Mouse (Mus musculus) heart, embryonic 10.5 days (tissue): ENCODE data around the gene Rarg. TPM values are rescaled to one million over a fixed set of nuclear protein-coding genes. Genes with fewer than 3 reads are reported as not detected.

Source experiments
- DNase-seq: peaks from one replicate; pipeline ENCODE4 v3.0.0-alpha.2; 2017; ENCODE audit warnings: low spot score
- H3K27ac ChIP-seq: fragments of 300-500 bp; sonication (generic); 2 replicates; pipeline ENCODE4 v1.5.1; 2016; ENCODE audit warnings: mild to moderate bottlenecking
- H3K27me3 ChIP-seq: fragments of 300-500 bp; sonication (generic); 2 replicates; pipeline ENCODE4 v1.6.1; 2016; ENCODE audit warnings: mild to moderate bottlenecking; ENCODE audit not compliant: poor library complexity, insufficient read depth, severe bottlenecking
- H3K36me3 ChIP-seq: fragments of 300-500 bp; sonication (generic); 2 replicates; pipeline ENCODE4 v1.6.1; 2016; ENCODE audit warnings: mild to moderate bottlenecking, moderate library complexity
- H3K4me1 ChIP-seq: fragments of 300-500 bp; sonication (generic); 2 replicates; pipeline ENCODE4 v1.6.1; 2016; ENCODE audit warnings: mild to moderate bottlenecking
- H3K4me3 ChIP-seq: fragments of 300-500 bp; sonication (generic); 2 replicates; pipeline ENCODE4 v1.5.1; 2016; ENCODE audit warnings: mild to moderate bottlenecking, moderate library complexity
- H3K9me3 ChIP-seq: fragments of 300-500 bp; sonication (generic); 2 replicates; pipeline ENCODE4 v1.6.1; 2016; ENCODE audit warnings: mild to moderate bottlenecking, moderate library complexity
- WGBS: fragments of 180-500 bp; shearing (Covaris S2); methylation state at CpG from one replicate; pipeline ENCODE4 v1.1.7; 2016; 5-methylcytosine and 5-hydroxymethylcytosine counted together
- polyA plus RNA-seq: library from polyadenylated mRNA; unstranded; fragments of >200 nt; fragmentation: Nextera tagmentation; extraction: Ambion mirVana; gene quantifications from 2 replicates; pipeline ENCODE4 v1.2.1, GENCODE M21; 2016

The Rarg gene
- polyA plus RNA-seq, result 11.3 and 17.3 TPM in 2 replicates

DNA sequence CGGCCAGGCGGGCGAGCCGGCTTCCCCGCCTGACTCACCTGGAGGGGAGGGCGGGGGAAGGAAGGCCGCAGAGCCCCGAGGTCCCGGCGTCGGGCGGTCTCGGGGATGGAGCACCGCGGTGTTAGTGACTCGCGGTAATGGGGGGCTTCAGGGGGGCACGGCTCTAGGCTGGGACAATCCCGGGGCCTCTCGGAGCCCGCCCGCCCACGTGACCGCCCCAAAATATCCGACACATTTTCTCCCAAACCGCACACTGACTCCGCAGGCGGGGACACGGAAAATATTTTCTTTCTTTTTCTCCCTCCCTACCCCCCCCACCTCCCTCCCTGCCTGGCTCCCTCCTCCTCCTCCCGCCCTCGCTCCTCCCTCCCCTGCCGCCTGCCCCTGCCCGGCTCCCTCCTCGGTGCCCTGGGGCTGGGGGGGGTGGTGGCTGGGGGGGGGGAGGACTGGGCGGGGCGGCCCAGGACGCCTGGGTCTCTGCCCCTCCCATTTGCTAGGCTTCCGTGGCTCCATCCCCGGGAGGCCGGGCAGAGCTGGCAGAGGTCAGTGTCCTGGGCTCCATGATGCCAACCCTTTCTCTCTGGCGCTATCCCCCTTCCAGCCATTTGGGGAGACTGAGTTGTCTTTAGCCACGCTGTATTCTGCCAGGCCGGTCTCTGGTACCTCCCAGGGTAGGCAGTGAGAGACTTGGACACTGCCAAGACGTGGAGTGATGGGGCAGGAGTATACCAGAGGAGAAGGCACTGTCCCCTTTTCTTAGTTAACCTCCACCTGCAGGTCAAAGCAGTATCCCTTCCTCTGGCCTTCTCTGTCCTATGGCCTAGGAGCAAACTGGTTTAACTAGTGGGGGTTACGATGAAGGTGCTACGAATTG is at the start of gene Rarg:
Gene Rarg, minus strand, starts transcription at position 316 of the 874 bp plus-strand sequence.
- no peaks in the 10 kb centered on the region for H3K9me3 ChIP-seq
- WGBS, result under 1% methylated on average over 41 of the region's 46 CpGs
- 0 out of 2 replicates have a peak, but pooled peaks cover 1% of the 10 kb centered on the region for H3K36me3 ChIP-seq
- H3K4me1 ChIP-seq, result peaks cover 40% of the 10 kb centered on the region
- peaks cover 88% of the 10 kb centered on the region for H3K27me3 ChIP-seq
- DNase-seq, result no peak
- peak within 1 kb of the TSS; percentile 86 for H3K27ac ChIP-seq
- peak within 1 kb of the TSS; percentile 69 for H3K4me3 ChIP-seq

DNA sequence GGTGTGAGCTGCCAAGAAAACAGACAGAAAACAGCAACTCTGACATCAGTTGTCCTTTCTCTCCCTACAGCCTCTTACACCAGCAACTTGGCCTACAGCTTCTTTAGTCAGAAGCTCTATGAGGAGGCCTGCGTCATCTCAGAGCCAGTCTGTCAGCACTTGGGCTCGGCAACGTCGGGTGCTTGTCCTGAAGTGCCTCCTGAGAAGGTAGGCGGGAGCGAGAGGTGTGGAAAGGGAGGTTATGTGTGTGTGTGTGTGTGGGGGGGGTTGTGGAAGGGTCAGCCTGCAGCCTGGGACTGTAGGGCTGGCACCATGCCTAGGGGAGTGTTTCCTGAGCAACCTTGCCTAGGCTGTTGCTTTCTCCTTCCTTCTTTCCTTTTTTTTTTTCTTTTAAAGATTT is 45.2 kb upstream of the Rarg start:
- peaks cover 3% of the 10 kb centered on the region; the same call in 1 of the 2 replicates for H3K4me1 ChIP-seq
- WGBS, result 39% methylated on average over 6 of the region's 6 CpGs
- H3K9me3 ChIP-seq, result no peaks in the 10 kb centered on the region
- no peak overlapping the region for H3K27ac ChIP-seq
- H3K36me3 ChIP-seq, result peaks cover 88% of the 10 kb centered on the region
- H3K27me3 ChIP-seq, result no peaks in the 10 kb centered on the region
- H3K4me3 ChIP-seq, result no peak overlapping the region
- DNase-seq, result peak; percentile 93

DNA sequence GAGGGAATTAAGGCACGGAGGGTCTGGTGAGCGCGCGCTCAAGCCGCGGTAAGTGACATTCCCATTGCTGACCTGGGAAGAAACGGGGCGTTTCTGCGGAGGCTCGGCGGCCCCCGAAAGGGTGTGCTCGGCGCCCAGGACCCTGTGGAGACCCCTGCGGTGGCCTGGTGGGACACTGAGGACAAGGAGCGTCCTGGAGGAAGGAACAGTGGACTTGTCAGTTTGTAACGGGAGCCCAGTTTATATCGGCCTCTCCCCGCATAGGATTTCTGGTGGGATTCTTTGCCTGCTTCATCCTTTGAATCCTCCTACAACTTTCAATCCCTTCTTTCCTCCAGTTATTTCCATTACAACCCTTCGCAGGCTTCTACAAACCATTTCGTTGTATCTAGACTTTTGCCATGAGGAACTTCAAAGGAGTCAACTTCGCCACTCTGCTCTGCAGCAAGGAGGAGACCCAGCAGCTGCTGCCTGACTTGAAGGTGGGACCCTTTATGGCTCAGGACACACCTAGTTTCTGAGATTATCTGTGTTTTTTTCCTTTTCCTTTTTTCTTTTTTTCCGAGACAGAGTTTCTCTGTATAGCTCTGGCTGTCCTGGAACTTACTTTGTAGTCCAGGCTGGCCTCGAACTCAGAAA is 39.2 kb upstream of the Rarg start:
- no peaks in the 10 kb centered on the region for H3K27me3 ChIP-seq
- no peak for DNase-seq
- no peaks in the 10 kb centered on the region for H3K9me3 ChIP-seq
- H3K4me1 ChIP-seq, result peaks cover 6% of the 10 kb centered on the region
- peak overlapping the region; percentile 86 for H3K4me3 ChIP-seq
- peaks cover 37% of the 10 kb centered on the region for H3K36me3 ChIP-seq
- WGBS, result 4% methylated on average over 24 of the region's 24 CpGs
- peak overlapping the region; percentile 83 for H3K27ac ChIP-seq

DNA sequence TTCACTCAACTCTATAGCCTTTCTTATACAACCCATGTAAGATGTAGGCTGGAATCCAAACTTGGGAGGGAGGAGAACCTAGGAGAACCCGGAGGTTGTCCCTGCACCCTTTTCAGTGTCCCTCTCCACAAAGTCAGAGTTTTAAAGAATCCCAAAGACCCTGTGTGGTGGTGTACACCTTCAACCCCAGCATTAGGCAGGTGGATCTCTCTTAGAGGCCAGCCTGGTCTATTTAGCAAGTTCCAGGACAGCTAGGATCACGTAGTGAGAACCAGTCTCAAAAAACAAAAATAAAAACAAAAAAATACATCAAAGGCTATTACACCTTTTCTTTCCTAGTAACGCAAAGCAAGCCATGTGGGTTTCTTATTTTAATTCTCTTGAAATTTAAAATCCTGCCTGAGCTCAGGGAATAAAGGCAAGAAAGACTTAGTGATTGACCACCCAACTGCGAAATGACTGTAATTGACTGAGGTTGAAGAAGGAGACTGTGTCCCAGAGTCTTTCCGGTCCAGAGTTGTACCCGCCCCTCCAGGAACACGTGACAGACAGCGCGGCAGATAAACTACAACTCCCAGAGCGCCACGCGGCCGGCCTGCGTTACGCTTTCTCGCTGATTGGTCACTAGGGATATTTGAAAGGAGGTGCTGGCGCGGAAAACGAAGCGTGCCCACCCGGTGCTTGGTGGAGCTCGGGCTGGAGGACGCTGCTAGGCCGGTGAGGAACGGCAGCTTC is 38.5 kb upstream of the Rarg start, which contains the start of gene Espl1:
Gene Espl1, plus strand, starts transcription at position 634 of the 735 bp plus-strand sequence.
- H3K27me3 ChIP-seq, result no peaks in the 10 kb centered on the region
- peak within 1 kb of the TSS; percentile 86 for H3K4me3 ChIP-seq
- H3K4me1 ChIP-seq, result peaks cover 6% of the 10 kb centered on the region
- no peaks in the 10 kb centered on the region for H3K9me3 ChIP-seq
- H3K27ac ChIP-seq, result peak within 1 kb of the TSS; percentile 83
- peak; percentile 98 for DNase-seq
- 7% methylated on average over 25 of the region's 25 CpGs for WGBS
- H3K36me3 ChIP-seq, result peaks cover 30% of the 10 kb centered on the region

DNA sequence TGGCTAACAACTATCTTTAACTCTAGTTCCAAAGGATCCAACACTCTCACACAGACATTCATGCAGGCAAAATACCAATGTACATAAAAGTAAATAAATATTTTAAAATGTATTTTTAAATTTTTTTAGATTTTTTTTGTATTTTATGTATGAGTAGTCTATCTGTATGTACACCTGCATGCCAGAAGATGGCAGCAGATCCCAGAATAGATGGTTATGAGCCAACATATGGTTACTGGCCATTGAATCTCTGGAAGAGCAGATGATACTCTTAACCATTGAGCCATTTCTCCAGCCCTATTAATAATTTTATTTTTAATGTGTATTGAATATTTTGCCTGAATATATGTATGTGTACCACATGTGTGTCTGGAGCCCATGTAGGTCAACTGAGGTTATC is 30.1 kb upstream of the Rarg start:
- Histone ChIP-seq H3K27me3 (no peaks in the 10 kb centered on the region), H3K36me3 (peaks cover 3% of the 10 kb centered on the region; the same call in 1 of the 2 replicates), H3K27ac (no peak overlapping the region), H3K4me1 (peaks cover 12% of the 10 kb centered on the region), H3K4me3 (no peak overlapping the region), H3K9me3 (no peaks in the 10 kb centered on the region)
- DNase-seq, result no peak

DNA sequence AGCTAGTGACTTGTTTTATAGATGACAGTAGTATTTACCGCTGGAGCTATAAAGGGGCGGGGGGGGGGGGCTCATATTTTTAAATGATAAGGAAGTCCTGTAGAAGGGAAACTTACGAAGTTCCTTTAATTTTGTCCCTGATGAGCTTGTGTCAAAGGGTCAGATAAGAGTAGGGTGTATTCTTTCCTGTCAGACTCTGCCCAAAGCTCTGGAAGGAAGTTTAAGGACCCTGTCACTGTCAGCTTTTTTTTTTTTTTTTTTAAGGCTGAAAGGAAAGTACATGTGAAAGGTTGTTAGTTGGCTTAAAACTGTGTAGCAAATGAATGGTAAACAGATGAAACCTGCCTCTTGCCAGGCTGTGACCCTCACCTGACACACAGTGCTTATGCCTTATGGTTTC is 26.3 kb upstream of the Rarg start:
- WGBS, result 58% methylated on average over 3 of the region's 3 CpGs
- Histone ChIP-seq H3K4me3 (no peak overlapping the region), H3K9me3 (no peaks in the 10 kb centered on the region), H3K4me1 (peaks cover 38% of the 10 kb centered on the region), H3K27me3 (no peaks in the 10 kb centered on the region), H3K27ac (no peak overlapping the region), H3K36me3 (peaks cover 24% of the 10 kb centered on the region)
- DNase-seq, result no peak

DNA sequence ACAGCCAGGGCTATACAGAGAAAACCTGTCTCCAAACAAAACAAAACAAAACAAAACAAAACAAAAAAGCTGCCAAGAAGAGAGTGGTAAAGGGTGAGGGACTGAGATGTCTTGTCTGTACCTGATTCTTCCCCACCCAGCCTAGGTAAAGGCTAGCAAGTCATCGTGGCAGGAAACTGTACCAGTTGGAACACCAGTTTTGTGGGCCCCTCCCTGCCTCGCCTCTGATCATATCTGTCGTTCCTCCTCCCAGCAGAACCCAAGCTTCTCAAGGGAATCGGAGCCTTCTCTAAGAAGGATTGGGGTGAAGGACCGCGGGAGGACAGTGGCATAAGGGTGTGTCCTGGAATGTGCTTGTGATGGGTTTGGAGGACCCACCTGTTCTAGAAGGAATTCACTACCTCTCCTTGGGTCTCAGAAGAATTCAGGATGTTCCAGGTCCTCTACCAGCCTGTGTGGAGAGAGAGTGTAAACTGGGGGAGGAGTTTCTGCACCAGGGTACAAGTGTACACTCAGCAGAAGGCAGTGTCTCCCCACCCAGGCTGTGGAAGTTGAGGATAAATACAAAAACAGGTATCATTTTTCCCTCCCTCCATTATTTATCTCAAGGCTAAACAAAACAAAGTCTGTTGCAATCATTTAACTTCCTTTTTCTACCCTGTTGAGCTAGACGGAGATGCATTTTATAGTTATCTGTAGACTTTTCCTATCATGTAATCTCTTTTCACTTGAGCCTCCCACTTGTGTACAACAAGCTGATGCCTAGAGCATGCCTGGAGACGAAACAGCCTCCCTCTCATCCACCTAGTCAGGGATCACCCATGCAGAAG is 25.4 kb upstream of the Rarg start:
- Histone ChIP-seq H3K4me3 (no peak overlapping the region), H3K9me3 (no peaks in the 10 kb centered on the region), H3K36me3 (peaks cover 24% of the 10 kb centered on the region), H3K27ac (no peak overlapping the region), H3K4me1 (peaks cover 41% of the 10 kb centered on the region), H3K27me3 (no peaks in the 10 kb centered on the region)
- 73% methylated on average over 8 of the region's 8 CpGs for WGBS
- no peak for DNase-seq

DNA sequence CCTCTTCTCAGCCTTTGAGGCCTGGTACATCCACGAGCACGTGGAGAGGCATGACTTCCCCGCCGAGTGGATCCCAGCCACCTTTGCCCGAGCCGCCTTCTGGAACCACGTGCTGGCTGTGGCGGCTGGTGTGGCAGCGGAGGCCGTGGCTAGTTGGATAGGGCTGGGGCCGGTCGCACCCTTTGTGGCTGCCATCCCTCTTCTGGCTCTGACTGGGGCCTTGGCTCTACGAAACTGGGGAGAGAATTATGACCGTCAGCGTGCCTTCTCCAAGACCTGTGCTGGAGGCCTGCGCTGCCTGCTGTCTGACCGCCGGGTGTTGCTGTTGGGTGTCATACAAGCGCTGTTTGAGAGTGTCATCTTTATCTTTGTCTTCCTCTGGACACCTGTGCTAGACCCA is 23.3 kb upstream of the Rarg start:
- Histone ChIP-seq H3K27ac (0 out of 2 replicates have a peak overlapping the region, but pooled peaks have one; percentile 96), H3K27me3 (no peaks in the 10 kb centered on the region), H3K4me1 (peaks cover 41% of the 10 kb centered on the region), H3K36me3 (peaks cover 24% of the 10 kb centered on the region), H3K9me3 (no peaks in the 10 kb centered on the region), H3K4me3 (peak overlapping the region; percentile 98)
- WGBS, result 93% methylated on average over 19 of the region's 19 CpGs
- DNase-seq, result no peak

DNA sequence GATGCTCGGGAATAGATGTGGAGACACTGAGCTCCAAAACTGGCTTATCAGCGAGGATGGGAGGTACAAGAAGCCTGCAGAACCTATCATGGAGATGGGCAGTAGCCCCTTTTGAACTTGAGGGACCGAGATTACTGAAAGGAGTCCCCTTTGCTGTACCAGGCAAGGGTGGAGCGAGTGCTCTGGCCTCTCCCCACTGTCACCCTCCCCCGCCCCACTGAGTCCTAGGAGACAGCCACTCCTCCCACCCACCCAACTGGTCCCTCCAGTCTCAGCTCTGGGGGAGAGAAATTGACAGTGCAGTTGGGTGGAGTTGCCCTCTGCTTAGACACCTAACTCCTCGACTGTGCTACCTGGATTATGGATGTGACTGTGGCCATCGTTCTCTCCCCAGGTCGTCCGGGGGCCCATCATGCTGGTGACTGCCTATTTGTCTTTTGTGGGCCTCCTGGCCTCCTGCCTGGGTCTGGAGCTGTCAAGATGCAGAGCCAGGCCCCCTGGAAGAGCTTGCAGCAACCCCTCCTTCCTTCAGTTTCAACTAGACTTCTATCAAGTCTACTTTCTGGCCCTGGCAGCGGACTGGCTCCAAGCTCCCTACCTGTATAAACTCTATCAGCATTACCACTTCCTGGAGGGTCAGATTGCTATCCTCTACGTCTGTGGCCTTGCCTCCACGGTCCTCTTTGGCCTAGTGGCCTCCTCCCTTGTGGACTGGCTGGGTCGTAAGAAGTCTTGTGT is 22.6 kb upstream of the Rarg start:
- Histone ChIP-seq H3K4me1 (peaks cover 36% of the 10 kb centered on the region), H3K4me3 (peak overlapping the region; percentile 98), H3K36me3 (peaks cover 24% of the 10 kb centered on the region), H3K27me3 (no peaks in the 10 kb centered on the region), H3K27ac (peak overlapping the region; percentile 96), H3K9me3 (no peaks in the 10 kb centered on the region)
- WGBS, result 29% methylated on average over 13 of the region's 13 CpGs
- DNase-seq, result no peak

DNA sequence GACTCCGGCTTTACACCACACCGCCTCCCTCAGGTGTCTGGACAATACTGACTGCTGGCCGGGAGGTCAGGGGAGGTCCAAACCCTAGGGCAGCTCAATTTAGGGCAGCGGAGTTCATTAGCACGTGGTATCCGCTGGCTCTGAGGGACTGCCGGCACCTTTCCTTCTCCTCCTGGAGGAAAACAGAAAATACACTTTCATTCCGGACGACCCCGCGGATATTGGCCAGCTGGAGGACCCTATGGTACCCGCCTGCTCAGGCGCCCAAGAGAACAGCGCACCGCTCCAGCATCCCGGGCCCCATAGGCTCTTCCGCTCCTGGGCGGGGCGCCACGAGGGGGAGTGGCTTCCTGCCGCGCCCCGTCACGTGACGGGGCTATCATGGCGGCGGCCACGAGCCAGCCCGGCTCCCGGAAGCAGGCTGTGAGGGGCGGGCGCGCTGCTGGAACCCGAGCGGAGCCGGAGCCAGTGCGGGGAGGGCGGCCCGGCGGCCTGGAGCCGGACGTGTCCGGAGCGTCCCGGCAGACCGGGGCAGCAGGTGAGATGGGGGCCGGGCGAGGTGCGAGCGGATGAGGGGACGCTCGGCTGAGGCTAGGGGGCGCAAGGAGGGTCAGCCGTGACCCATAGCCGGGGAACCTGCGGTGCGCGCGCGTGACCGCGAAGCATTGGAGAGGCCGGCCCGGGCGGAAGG is 21.9 kb upstream of the Rarg start, which contains the start of gene Mfsd5:
Gene Mfsd5, plus strand, starts transcription at position 363 of the 691 bp plus-strand sequence.
- H3K36me3 ChIP-seq, result peaks cover 24% of the 10 kb centered on the region
- under 1% methylated on average over 65 of the region's 65 CpGs for WGBS
- H3K27ac ChIP-seq, result peak within 1 kb of the TSS; percentile 96

DNA sequence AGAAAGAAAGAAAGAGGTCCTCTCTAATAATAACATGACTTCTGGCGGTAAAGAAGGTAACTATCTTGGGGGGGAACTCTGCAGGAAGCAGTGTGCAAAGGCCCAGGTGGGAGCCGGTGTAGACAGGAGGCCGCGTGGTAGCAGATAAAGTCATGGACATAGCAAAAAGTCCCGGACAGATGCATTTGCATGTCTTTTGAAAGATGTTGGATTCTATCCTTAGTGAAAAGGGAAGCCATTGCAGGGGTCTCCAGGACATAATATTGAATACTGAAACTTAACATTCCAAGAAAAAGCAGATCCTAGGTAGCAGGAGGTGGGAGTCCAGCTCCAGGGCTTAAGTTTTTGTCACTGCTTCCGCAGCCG is 21.4 kb upstream of the Rarg start:
- H3K27me3 ChIP-seq, result no peaks in the 10 kb centered on the region
- H3K9me3 ChIP-seq, result no peaks in the 10 kb centered on the region
- WGBS, result 25% methylated on average over 7 of the region's 7 CpGs
- DNase-seq, result no peak
- H3K27ac ChIP-seq, result peak overlapping the region; percentile 96
- H3K36me3 ChIP-seq, result peaks cover 24% of the 10 kb centered on the region
- H3K4me1 ChIP-seq, result peaks cover 32% of the 10 kb centered on the region
- peak overlapping the region; percentile 98 for H3K4me3 ChIP-seq

More for the DNA sequence above, 21.9 kb upstream of the Rarg start, which contains the start of gene Mfsd5:
- Histone ChIP-seq H3K4me1 (peaks cover 32% of the 10 kb centered on the region), H3K27me3 (no peaks in the 10 kb centered on the region), H3K9me3 (no peaks in the 10 kb centered on the region), H3K4me3 (peak within 1 kb of the TSS; percentile 98)
- DNase-seq, result peak; percentile 96
